Mouse (Mus musculus) cerebellum, postnatal 4 days (tissue): ENCODE results near the gene Trappc11.
"Not testable (repeated sequence)": the region's sequence is repeated elsewhere in the genome, so short reads cannot be mapped to it uniquely, and the experiment has no call there.

ENCODE experiments used
- DNase-seq, 2 experiments: peaks; one replicate each; pipeline ENCODE4 v3.0.0; 2022; ENCODE audit warnings: low spot score in 2 of 2, mixed read lengths in 1 of 2

Trappc11 gene

GRCm38 (mm10) chr8:47482354-47483071, 50.8 kb downstream of the Trappc11 start:
- DNase-seq: no peak

GRCm38 (mm10) chr8:47480039-47480438, 53.2 kb downstream of the Trappc11 start:
- DNase-seq: peak in 1 of 2 experiments; percentile 34

- no peak for DNase-seq
Measured at GRCm38 (mm10) chr8:47461650-47462049, 71.6 kb downstream of the Trappc11 start.

- no peak for DNase-seq
Measured at GRCm38 (mm10) chr8:47459216-47459749, 74.0 kb downstream of the Trappc11 start.

- no peak for DNase-seq
Measured at GRCm38 (mm10) chr8:47458591-47458990, 74.7 kb downstream of the Trappc11 start.

- not testable (repeated sequence) for DNase-seq
Measured at GRCm38 (mm10) chr8:47449211-47449610, 84.1 kb downstream of the Trappc11 start.

GRCm38 (mm10) chr8:47446312-47447046, 86.8 kb downstream of the Trappc11 start, which contains the start of gene Stox2:
Gene Stox2 (minus strand): TSS chr8:47446362.
- no peak for DNase-seq
